Mouse (Mus musculus) megakaryocyte, embryonic 14.5 days (primary cell): ENCODE results near the gene Ano3.

ENCODE experiments used
- FLI1 ChIP-seq: IDR thresholded peaks from 2 replicates; pipeline ENCODE4 v1.6.1; 2012; ENCODE audit warnings: low read length, inconsistent platforms, mixed read lengths
- GATA1 ChIP-seq: IDR thresholded peaks from 3 replicates; pipeline ENCODE4 v1.6.1; 2012; ENCODE audit warnings: mixed read lengths, low read length, inconsistent platforms, borderline replicate concordance

DNA sequence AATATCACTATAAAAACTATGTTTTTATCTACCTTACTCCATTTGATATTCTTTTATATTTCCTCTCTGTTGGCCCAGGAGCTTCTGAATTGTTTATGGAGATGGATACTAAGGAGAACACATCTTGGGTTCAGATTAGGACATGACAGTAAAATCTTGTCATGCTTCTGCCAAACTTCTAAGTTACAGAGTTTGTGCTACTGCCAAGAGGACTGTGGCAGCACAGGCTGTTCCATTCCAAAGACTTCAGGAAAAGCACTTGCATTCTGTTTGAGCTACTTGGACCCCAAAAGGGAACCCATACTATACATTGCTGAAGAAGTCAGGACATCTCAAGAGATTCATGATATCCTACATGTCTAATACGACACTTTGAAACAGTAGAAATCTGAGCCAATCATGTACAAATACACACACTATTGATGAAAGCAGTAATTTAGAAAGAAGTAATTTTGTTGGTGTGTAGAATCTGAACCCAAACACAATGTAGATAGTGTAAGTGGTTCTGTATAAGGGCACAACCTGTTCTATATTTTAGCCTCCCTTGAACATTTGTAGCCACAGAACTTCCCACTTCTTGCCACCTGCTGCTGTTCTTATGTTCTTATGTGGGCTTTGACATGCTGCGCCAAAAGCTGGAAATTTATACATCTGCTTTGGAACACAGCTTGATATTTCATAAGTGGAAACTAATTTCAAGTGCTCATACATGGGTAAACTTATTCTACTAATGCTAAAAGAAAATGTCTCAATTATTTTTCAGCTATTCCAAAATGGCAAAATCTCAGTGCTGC lies 54.0 kb downstream of the Ano3 start:
- TF ChIP-seq GATA1 (no peak), FLI1 (no peak)
